Mouse (Mus musculus): ENCODE results near the gene Ric1. TPM values are rescaled to one million over a fixed set of nuclear protein-coding genes. Genes with fewer than 3 reads are reported as not detected.

The Ric1 gene
- polyA plus RNA-seq, 1 experiment from 2014 or later = 31.4 TPM

Other genes with a start within 250 kb of the Ric1 start
- gene Insl6, start 196.9 kb upstream of the Ric1 start, polyA plus RNA-seq (2016; fragmentation: Nextera tagmentation; extraction: Ambion mirVana) = 3.9 and 9.0 TPM in 2 replicates
- gene Rln1, start 187.6 kb upstream of the Ric1 start, polyA plus RNA-seq (2016; fragmentation: Nextera tagmentation; extraction: Ambion mirVana) = 0.45 and 0.46 TPM in 2 replicates
- 69.4 and 72.8 TPM in 2 replicates for gene Plgrkt, start 154.9 kb upstream of the Ric1 start, polyA plus RNA-seq (2016; fragmentation: Nextera tagmentation; extraction: Ambion mirVana)
- gene Cd274, start 154.8 kb upstream of the Ric1 start, polyA plus RNA-seq (2016; fragmentation: Nextera tagmentation; extraction: Ambion mirVana) = 0.14 and 0.32 TPM in 2 replicates
- gene Pdcd1lg2, start 111.4 kb upstream of the Ric1 start, polyA plus RNA-seq (2016; fragmentation: Nextera tagmentation; extraction: Ambion mirVana) = 0.15 TPM in 1 of 2 replicates, not detected in the other
- 23.5 and 23.9 TPM in 2 replicates for gene Ermp1, start 126.1 kb downstream of the Ric1 start, polyA plus RNA-seq (2016; fragmentation: Nextera tagmentation; extraction: Ambion mirVana)
- gene Mlana, start 175.5 kb downstream of the Ric1 start, polyA plus RNA-seq (2016; fragmentation: Nextera tagmentation; extraction: Ambion mirVana) = 1.4 and 2.6 TPM in 2 replicates

Data from embryonic facial prominence, embryonic 12.5 days (tissue).